Mouse (Mus musculus) heart, embryonic 10.5 days (tissue): ENCODE measurements at regions not wholly inside any gene's neighbourhood (a gene's known extent, or its start where the extent isn't known, plus 50 kb on each side); places are given as distances from the start of the nearest gene placed in this dataset.

Experiments used
- DNase-seq: peaks from one replicate; pipeline ENCODE4 v3.0.0-alpha.2; 2017; ENCODE audit warnings: low spot score
- H3K27ac ChIP-seq: fragments of 300-500 bp; sonication (generic); 2 replicates; pipeline ENCODE4 v1.5.1; 2016; ENCODE audit warnings: mild to moderate bottlenecking
- H3K27me3 ChIP-seq: fragments of 300-500 bp; sonication (generic); 2 replicates; pipeline ENCODE4 v1.6.1; 2016; ENCODE audit warnings: mild to moderate bottlenecking; ENCODE audit not compliant: poor library complexity, insufficient read depth, severe bottlenecking
- H3K36me3 ChIP-seq: fragments of 300-500 bp; sonication (generic); 2 replicates; pipeline ENCODE4 v1.6.1; 2016; ENCODE audit warnings: mild to moderate bottlenecking, moderate library complexity
- H3K4me1 ChIP-seq: fragments of 300-500 bp; sonication (generic); 2 replicates; pipeline ENCODE4 v1.6.1; 2016; ENCODE audit warnings: mild to moderate bottlenecking
- H3K4me3 ChIP-seq: fragments of 300-500 bp; sonication (generic); 2 replicates; pipeline ENCODE4 v1.5.1; 2016; ENCODE audit warnings: mild to moderate bottlenecking, moderate library complexity
- H3K9me3 ChIP-seq: fragments of 300-500 bp; sonication (generic); 2 replicates; pipeline ENCODE4 v1.6.1; 2016; ENCODE audit warnings: mild to moderate bottlenecking, moderate library complexity
- WGBS: fragments of 180-500 bp; shearing (Covaris S2); methylation state at CpG from one replicate; pipeline ENCODE4 v1.1.7; 2016; 5-methylcytosine and 5-hydroxymethylcytosine counted together

DNA sequence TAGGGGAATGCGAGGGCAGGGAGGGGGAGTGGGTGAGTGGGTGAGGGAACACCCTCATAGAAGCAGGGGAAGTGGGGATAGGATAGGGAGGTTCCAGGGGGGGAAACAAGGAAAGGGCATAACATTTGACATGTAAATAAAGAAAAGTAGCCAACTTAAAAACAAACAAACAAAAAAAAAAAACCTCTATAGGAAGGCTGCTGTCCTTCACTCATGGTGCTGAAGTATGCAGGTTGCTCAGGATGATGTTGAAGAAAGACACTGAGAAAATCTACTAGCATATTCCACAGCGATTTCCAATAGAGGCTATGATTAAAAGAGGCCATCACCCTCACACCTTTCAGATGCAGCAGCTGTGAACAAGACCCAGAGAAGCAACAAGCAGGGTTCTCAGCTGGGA lies 298.7 kb downstream of the Rps29 start:
- Histone ChIP-seq H3K36me3 (no peaks in the 10 kb centered on the region), H3K27ac (no peak overlapping the region), H3K4me1 (no peaks in the 10 kb centered on the region), H3K27me3 (no peaks in the 10 kb centered on the region), H3K9me3 (no peaks in the 10 kb centered on the region), H3K4me3 (no peak overlapping the region)
- no peak for DNase-seq
- 64% methylated on average over 2 of the region's 2 CpGs for WGBS

DNA sequence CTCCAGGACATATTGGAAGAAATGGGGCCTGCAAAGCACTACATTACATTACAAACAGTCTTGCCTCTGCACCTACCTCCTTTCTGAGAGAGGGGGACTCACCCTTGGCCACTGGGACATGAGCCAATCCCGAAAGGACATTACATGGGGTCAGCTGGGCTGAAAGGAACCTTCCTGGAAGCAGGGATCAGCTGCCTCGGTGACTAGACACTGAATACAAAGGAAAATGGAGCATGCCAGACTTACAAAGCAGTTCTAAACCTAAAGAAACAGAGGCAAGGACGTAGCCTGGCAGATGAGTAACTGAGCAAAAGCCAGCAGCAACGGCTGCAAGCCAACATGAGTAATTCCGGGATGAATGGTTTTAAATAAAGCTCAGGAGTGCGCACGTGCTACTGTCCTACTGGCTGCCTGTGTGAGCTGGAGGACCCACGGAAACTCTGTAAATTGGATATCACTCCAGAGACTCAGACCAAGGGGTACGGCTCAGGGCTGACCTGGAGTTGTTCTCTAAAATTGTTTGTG lies 309.3 kb downstream of the Rps29 start:
- H3K4me3 ChIP-seq = no peak overlapping the region
- no peak for DNase-seq
- 80% methylated on average over 9 of the region's 9 CpGs for WGBS
- H3K27ac ChIP-seq = no peak overlapping the region
- H3K36me3 ChIP-seq = no peaks in the 10 kb centered on the region
- no peaks in the 10 kb centered on the region for H3K4me1 ChIP-seq
- H3K9me3 ChIP-seq = no peaks in the 10 kb centered on the region
- H3K27me3 ChIP-seq = no peaks in the 10 kb centered on the region

DNA sequence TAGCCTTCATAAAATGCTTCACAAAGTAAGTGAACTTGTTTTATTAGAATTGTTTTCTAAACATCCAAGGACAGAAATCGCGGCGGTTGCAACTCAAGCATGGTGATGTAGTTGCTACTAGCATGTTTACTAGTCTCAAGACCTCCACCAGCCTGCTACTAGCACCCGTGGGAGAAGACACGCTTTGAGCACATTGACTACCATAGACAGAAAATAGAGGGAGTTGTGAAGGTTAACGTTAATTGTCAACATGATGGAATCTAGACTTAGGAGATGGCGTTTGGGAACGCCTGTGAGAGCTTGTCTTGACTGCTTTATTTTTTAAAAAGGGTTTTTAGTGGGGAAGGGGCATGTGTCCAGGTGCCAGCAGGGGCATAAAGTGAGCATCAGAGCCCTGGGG lies 318.2 kb downstream of the Rps29 start:
- 86% methylated on average over 8 of the region's 8 CpGs for WGBS
- Histone ChIP-seq H3K4me1 (no peaks in the 10 kb centered on the region), H3K27ac (no peak overlapping the region), H3K36me3 (no peaks in the 10 kb centered on the region), H3K27me3 (no peaks in the 10 kb centered on the region), H3K4me3 (no peak overlapping the region), H3K9me3 (no peaks in the 10 kb centered on the region)
- no peak for DNase-seq

DNA sequence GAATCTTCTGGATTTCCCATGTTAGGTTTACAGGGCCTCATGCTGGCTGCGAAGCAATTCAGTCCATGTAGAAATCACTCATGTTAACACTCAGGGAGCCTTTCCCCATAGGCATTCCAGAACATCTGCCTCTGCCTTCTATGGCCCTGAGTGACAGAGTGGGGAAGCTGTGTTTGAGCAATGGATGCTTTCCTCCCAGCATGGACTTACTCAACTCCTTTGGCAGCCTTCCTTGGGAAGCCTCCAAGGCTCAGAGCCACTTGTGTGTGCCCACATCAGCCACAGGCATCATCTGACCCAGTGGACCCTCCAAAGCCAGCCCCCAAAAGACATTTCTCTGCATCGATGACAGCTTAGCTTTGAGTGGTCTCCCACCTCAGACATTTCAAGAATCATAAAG lies 318.8 kb downstream of the Rps29 start:
- Histone ChIP-seq H3K27me3 (no peaks in the 10 kb centered on the region), H3K4me1 (no peaks in the 10 kb centered on the region), H3K4me3 (no peak overlapping the region), H3K9me3 (no peaks in the 10 kb centered on the region), H3K36me3 (no peaks in the 10 kb centered on the region), H3K27ac (no peak overlapping the region)
- DNase-seq = no peak
- WGBS = 79% methylated on average over 2 of the region's 2 CpGs

DNA sequence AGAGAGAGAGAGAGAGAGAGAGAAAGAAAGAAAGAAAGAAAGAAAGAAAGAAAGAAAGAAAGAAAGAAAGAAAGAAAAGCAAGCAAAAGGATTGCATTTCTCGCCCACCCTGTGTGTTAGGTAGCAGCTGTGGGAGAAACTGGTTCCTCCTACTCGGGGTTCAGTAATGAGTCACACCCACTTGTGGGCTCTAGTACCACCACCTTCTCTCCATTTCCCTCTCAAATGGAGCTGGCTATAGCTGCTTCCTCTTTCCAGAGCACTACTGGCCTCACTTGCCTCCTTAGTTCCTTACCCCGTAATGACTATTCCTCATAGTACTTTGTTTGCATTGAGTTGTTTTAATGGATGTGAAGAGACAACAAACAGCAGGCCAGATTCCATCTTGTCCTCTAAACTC lies 323.0 kb downstream of the Rps29 start:
- 81% methylated on average over 3 of the region's 3 CpGs for WGBS

DNA sequence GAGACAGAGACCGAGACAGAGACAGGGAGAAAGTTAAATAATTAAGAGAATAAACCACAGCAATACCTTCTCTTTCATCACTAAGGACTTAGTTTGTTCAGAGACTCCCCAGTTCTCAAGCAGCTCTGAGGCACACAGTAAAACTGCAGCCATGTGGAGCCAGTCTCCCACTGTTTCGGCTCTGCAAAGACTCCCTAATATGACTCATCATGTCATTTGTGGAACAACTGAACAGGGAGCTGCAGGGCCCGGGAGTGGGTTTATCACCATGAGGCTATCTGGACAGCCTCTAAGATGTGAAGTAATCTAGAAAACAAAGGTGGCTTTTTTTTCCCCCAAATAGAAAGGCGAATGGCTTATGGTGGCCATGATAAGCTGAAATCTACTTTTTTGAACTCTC lies 325.1 kb downstream of the Rps29 start:
- Histone ChIP-seq H3K4me1 (no peaks in the 10 kb centered on the region), H3K27me3 (no peaks in the 10 kb centered on the region), H3K4me3 (no peak overlapping the region), H3K27ac (no peak overlapping the region), H3K9me3 (no peaks in the 10 kb centered on the region), H3K36me3 (no peaks in the 10 kb centered on the region)
- DNase-seq = no peak
- 53% methylated on average over 4 of the region's 4 CpGs for WGBS

More for the DNA sequence above, 323.0 kb downstream of the Rps29 start:
- Histone ChIP-seq H3K27ac (no peak overlapping the region), H3K4me3 (no peak overlapping the region), H3K27me3 (no peaks in the 10 kb centered on the region), H3K4me1 (no peaks in the 10 kb centered on the region), H3K36me3 (no peaks in the 10 kb centered on the region), H3K9me3 (no peaks in the 10 kb centered on the region)
- no peak for DNase-seq

DNA sequence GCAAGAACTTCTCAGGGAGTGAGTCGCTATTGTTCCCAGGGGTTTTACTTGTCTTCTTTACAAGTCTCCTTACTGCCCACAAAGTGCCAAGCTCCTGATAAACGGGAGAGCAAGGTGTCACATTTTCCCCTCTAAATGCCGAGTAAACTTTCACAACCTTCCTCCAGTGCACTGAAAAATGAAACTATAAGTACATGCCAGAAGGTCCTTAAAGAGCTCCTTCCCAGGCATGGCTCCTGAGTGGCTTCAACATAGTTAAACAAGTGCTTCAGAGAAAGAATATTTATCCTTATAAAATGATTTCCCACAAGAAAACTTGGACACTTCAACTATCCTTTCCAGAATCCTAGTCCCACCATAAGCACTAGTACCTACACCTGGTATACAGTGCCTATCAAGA lies 329.6 kb downstream of the Rps29 start:
- no peaks in the 10 kb centered on the region for H3K27me3 ChIP-seq
- no peak overlapping the region for H3K4me3 ChIP-seq
- DNase-seq = no peak
- no peaks in the 10 kb centered on the region for H3K36me3 ChIP-seq
- WGBS = 69% methylated on average over 3 of the region's 3 CpGs
- H3K9me3 ChIP-seq = no peaks in the 10 kb centered on the region
- H3K27ac ChIP-seq = no peak overlapping the region
- no peaks in the 10 kb centered on the region for H3K4me1 ChIP-seq

DNA sequence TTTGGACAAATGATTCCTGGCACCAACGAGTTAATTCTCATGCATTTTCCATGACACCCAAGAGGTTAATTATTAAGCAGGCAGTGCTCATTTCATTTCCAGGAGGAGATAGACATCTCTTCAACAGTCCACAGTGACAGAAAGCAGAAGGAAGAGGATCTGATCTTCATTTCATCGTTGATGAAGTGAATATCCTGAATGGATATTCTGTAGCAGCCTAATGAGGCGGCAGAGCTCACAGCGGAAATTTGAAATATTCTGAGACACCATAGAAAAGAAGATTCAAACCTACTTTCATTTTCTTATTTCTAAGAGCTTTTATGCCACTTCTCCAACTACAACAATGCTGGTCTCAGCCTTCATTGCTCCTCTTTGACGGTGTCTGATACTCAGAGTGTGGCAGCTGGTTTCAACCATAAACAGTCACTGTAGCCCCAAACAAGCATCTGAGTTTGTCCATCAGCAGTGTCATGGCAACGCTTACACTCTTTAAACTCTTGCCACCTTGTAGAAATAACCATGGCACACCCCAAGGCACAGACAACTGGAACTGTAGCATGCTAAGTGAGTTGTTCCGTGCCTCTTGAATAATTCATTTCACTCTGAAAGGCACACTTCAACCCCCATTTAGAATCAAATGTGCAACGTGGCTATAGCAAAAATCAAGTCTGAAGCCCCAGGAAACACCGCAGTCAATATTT lies 331.3 kb downstream of the Rps29 start:
- WGBS = 76% methylated on average over 9 of the region's 9 CpGs
- no peak overlapping the region for H3K4me3 ChIP-seq
- H3K4me1 ChIP-seq = no peaks in the 10 kb centered on the region
- no peaks in the 10 kb centered on the region for H3K27me3 ChIP-seq
- no peaks in the 10 kb centered on the region for H3K9me3 ChIP-seq
- no peak overlapping the region for H3K27ac ChIP-seq
- no peak for DNase-seq
- no peaks in the 10 kb centered on the region for H3K36me3 ChIP-seq

DNA sequence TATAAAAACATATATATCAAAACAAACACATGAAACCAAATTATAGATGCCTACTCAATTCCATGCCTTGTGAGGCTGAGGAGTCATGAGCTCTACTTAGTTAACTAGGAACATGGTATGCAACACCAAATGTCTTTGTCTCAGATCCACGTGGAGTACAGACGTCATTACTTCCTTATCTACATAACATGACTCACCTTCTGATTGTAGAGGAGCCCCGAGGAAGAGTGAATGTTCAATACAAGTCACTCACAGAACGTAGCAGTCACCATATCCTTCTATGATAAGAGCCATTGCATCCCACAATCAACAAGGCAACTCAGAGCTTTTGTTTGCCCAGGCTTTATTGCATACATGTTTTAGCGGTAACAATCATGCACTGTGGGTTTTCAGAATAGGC lies 364.6 kb downstream of the Rps29 start:
- Histone ChIP-seq H3K36me3 (no peaks in the 10 kb centered on the region), H3K9me3 (no peaks in the 10 kb centered on the region), H3K4me1 (no peaks in the 10 kb centered on the region), H3K27ac (no peak overlapping the region), H3K4me3 (no peak overlapping the region), H3K27me3 (no peaks in the 10 kb centered on the region)
- DNase-seq = no peak
- WGBS = 47% methylated on average over 5 of the region's 5 CpGs

DNA sequence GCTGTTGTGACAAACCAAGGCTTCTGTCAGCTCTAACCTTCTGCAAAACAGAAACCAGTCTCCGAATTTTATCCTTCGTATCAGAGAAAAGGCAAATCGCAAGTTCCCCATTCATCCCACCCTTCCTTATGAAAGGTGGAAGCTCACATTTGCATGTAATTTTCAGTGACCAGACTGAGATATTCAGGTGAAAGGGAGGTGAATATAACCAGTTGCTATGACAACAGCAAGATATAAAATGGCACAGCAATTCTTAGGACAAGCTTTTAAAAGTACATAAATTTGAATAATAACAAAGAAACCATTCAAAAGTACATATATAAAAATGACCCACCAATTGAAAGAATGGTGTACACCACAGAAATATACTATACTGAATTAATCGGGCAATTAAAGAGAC lies 375.4 kb downstream of the Rps29 start:
- Histone ChIP-seq H3K9me3 (no peaks in the 10 kb centered on the region), H3K27me3 (no peaks in the 10 kb centered on the region), H3K36me3 (no peaks in the 10 kb centered on the region), H3K4me3 (no peak overlapping the region), H3K27ac (no peak overlapping the region), H3K4me1 (no peaks in the 10 kb centered on the region)
- WGBS = 91% methylated on average over 4 of the region's 4 CpGs
- DNase-seq = no peak

DNA sequence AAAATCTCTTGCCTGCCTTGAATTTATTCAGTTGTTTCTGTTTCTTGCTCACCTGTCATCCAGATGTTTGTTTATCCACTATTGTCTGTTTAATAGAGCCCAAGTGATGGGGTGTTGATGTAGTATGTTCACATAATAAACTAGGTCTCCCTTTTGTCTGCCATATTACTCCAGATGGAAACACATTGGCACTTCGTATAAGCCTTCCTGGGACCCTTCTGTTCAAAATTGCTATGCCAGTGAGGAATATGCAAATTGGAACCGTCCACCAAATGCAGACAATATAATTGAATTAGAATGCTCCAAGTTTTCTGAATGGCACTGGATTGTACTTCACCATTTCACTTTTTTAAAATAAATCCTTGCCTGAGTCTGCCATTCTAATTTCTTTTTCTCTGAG lies 383.5 kb downstream of the Rps29 start:
- H3K4me1 ChIP-seq = no peaks in the 10 kb centered on the region
- H3K4me3 ChIP-seq = no peak overlapping the region
- no peaks in the 10 kb centered on the region for H3K27me3 ChIP-seq
- no peaks in the 10 kb centered on the region for H3K9me3 ChIP-seq
- DNase-seq = no peak
- no peak overlapping the region for H3K27ac ChIP-seq
- H3K36me3 ChIP-seq = no peaks in the 10 kb centered on the region
- WGBS = 79% methylated on average over 2 of the region's 2 CpGs

DNA sequence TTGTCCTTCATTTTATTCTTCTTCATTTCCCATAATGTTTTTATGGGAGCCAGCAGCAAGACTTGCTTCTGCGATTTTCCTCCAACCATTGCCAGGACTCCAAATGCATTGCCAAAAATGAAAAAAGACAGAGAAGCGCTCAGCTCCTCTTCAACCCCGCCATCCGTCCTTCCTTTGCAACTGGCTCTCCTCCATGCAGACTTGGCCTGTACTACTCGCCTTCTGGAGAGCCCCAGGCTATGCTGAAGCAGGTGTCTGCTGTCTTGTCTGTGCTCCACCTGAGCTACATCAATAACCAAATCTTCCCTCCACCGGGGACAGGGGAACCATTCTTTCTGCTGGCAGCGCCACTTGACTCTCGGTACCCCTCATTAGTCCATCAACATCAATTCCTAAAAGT lies 384.2 kb downstream of the Rps29 start:
- WGBS = 82% methylated on average over 8 of the region's 8 CpGs

DNA sequence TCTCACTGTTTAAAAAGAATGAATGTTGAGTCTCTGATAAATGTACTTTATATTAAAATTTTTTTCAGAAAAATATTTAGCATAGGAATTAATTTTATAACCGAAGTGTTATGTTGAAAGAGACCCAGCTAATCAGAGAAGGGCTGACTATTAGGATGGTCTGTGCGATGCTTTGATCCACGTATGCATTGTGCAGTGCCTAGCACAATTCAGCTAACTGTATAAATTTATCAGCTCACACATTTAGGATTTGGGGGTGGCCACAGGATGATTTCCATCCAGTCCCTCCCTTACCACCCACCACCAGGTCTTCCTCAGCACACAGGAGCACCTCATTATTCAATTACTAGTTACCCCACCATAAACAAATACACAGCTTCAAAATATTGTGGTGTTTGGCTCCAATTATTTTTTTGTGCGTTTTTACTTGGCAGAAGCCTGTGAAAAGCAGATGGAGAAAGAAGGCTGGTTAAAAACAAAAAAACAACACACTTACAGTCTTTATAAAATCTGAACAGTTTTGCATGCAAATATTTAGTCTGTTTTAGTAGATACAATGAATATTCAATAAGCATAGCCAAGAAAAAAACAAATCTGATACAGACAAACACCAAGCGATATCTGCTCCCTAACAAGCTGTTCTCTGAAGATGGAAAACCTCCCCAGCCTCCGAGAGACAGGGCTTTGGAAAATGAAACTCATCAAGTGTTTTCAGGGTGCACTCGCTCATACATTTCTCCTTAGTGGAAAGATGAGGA lies 400.5 kb downstream of the Rps29 start:
- no peak for DNase-seq
- Histone ChIP-seq H3K27me3 (no peaks in the 10 kb centered on the region), H3K36me3 (no peaks in the 10 kb centered on the region), H3K4me1 (no peaks in the 10 kb centered on the region), H3K4me3 (no peak overlapping the region), H3K27ac (no peak overlapping the region), H3K9me3 (no peaks in the 10 kb centered on the region)
- 76% methylated on average over 7 of the region's 7 CpGs for WGBS

More for the DNA sequence above, 384.2 kb downstream of the Rps29 start:
- no peak overlapping the region for H3K27ac ChIP-seq
- no peaks in the 10 kb centered on the region for H3K9me3 ChIP-seq
- no peaks in the 10 kb centered on the region for H3K36me3 ChIP-seq
- no peaks in the 10 kb centered on the region for H3K4me1 ChIP-seq
- H3K27me3 ChIP-seq = no peaks in the 10 kb centered on the region
- no peak overlapping the region for H3K4me3 ChIP-seq
- no peak for DNase-seq
